In genomic region chr15:89374801-89375534, GRCm38 (mm10) we compare ENCODE assay signal across 13 mouse cellular contexts. TPM values are rescaled to one million over a fixed set of nuclear protein-coding genes. Genes with fewer than 3 reads are reported as not detected.
DNase-seq lines count a peak whose midpoint lies in the region; ATAC-seq and TF ChIP-seq lines count a peak whose summit lies in the region.
"Had no signal": no experiment of that assay in that cellular context is flagged by ENCODE, and none has a peak within 500 bp of the region (broad histone marks: within the 10 kb centered on the region; RNA-seq: fewer than 3 reads in every experiment).

No protein-coding gene starts in this region.

- 88% methylated on average over 17 of the region's 17 CpGs for WGBS in kidney, embryonic 16.5 days
- 81% methylated on average over 17 of the region's 17 CpGs for WGBS in intestine, postnatal 0 days

- H3K4me2 ChIP-seq in kidney, embryonic 16.5 days (replicated peaks; ENCODE audit: low read depth, low read length), result no peak overlapping the region
- peak overlapping the region; percentile 89 for H3K4me2 ChIP-seq in intestine, postnatal 0 days (replicated peaks; ENCODE audit: low read depth)

- H3K9ac ChIP-seq in kidney, embryonic 16.5 days (replicated peaks; ENCODE audit: low read length), result peak overlapping the region; percentile 88; the same call in 1 of the 2 replicates
- H3K9ac ChIP-seq in intestine, postnatal 0 days (ENCODE audit: low read depth, low read length), result no peak overlapping the region

- peaks cover 25% of the 10 kb centered on the region for H3K36me3 ChIP-seq in kidney, embryonic 16.5 days (ENCODE audit: insufficient read depth, low read length)
- peaks cover 33% of the 10 kb centered on the region for H3K36me3 ChIP-seq in E14TG2a.4 (ENCODE audit: insufficient read depth, low read length)
- H3K36me3 ChIP-seq in intestine, postnatal 0 days (ENCODE audit: control insufficient read depth, insufficient read depth), result peaks cover 23% of the 10 kb centered on the region

- no peak overlapping the region for H3K4me3 ChIP-seq in kidney, embryonic 16.5 days (ENCODE audit: low read length)
- peak overlapping the region; percentile 88 for H3K4me3 ChIP-seq in E14TG2a.4 (replicated peaks; ENCODE audit: low read length)
- H3K4me3 ChIP-seq in intestine, postnatal 0 days (ENCODE audit: low read depth, low read length), result no peak overlapping the region

- H3K27ac ChIP-seq in kidney, embryonic 16.5 days (ENCODE audit: low read length), result no peak overlapping the region
- H3K27ac ChIP-seq in intestine, postnatal 0 days (ENCODE audit: low read depth, low read length), result no peak overlapping the region

- no peaks in the 10 kb centered on the region for H3K9me3 ChIP-seq in kidney, embryonic 16.5 days (ENCODE audit: low read length)
- H3K9me3 ChIP-seq in E14TG2a.4 (ENCODE audit: low read length), result no peaks in the 10 kb centered on the region
- H3K9me3 ChIP-seq in intestine, postnatal 0 days (ENCODE audit: control insufficient read depth), result no peaks in the 10 kb centered on the region
- H3K9me3 ChIP-seq: embryonic facial prominence, embryonic 12.5 days; heart, embryonic 13.5 days had no signal

- H3K27me3 ChIP-seq in kidney, embryonic 16.5 days (ENCODE audit: insufficient read depth, low read length), result peaks cover 39% of the 10 kb centered on the region
- peaks cover 35% of the 10 kb centered on the region for H3K27me3 ChIP-seq in E14TG2a.4 (ENCODE audit: insufficient read depth, low read length)
- peaks cover 39% of the 10 kb centered on the region for H3K27me3 ChIP-seq in intestine, postnatal 0 days (replicated peaks; ENCODE audit: control insufficient read depth, insufficient read depth, low read length)

- no peak for TF ChIP-seq CTCF in E14TG2a.4 (conservative IDR thresholded peaks at IDR 0.05; ENCODE audit: low read length)
- no peak for TF ChIP-seq CTCF in intestine, postnatal 0 days (IDR thresholded peaks at IDR 0.05; ENCODE audit: low read depth)

- peaks cover 30% of the 10 kb centered on the region for H3K4me1 ChIP-seq in kidney, embryonic 16.5 days (ENCODE audit: insufficient read depth, low read length)
- peaks cover 82% of the 10 kb centered on the region for H3K4me1 ChIP-seq in E14TG2a.4 (replicated peaks; ENCODE audit: low read depth, low read length)
- peaks cover 9% of the 10 kb centered on the region for H3K4me1 ChIP-seq in intestine, postnatal 0 days (replicated peaks; ENCODE audit: control insufficient read depth, insufficient read depth, low read length)

- peak; percentile 53 for DNase-seq in cerebellum, adult 9-11 months
- DNase-seq in cerebellum, postnatal 4 days (ENCODE audit: low spot score in 2 of 2), result no peak
- no peak for DNase-seq in kidney, postnatal 14 days
- no peak for DNase-seq in right cerebral cortex, postnatal 36 days (ENCODE audit: low spot score in 2 of 2)
- no peak for DNase-seq in ovary, postnatal 10 days (ENCODE audit: low spot score)
- DNase-seq: cerebellum, adult 8-10 months; lung, embryonic 14.5 days; thymus, postnatal 36 days had no signal

- ATAC-seq in kidney, embryonic 16.5 days (ENCODE audit: low FRiP score, low TSS enrichment), result no peak
- ATAC-seq in intestine, postnatal 0 days, result 0 out of 2 replicates have a peak, but pooled peaks have one; percentile 1

RNA-seq across cellular contexts. Expression of gene Sco2, which starts 1.3 kb away (rescaled TPM):
- polyA plus RNA-seq in kidney, embryonic 16.5 days (2015; fragmentation: Nextera tagmentation; extraction: Ambion mirVana), result 9.7 and 11.8 TPM in 2 replicates
- 14.6 and 18.0 TPM in 2 replicates for polyA plus RNA-seq in intestine, postnatal 0 days (2015; fragmentation: Nextera tagmentation; extraction: Ambion mirVana)

RNA-seq across cellular contexts. Expression of gene Tymp, which starts 1.9 kb away (rescaled TPM):
- polyA plus RNA-seq in kidney, embryonic 16.5 days (2015; fragmentation: Nextera tagmentation; extraction: Ambion mirVana), result 0.94 and 1.9 TPM in 2 replicates
- 3.6 and 4.8 TPM in 2 replicates for polyA plus RNA-seq in intestine, postnatal 0 days (2015; fragmentation: Nextera tagmentation; extraction: Ambion mirVana)

RNA-seq across cellular contexts. Expression of gene Odf3b, which starts 4.1 kb away (rescaled TPM):
- 1.1 and 1.6 TPM in 2 replicates for polyA plus RNA-seq in kidney, embryonic 16.5 days (2015; fragmentation: Nextera tagmentation; extraction: Ambion mirVana)
- polyA plus RNA-seq in intestine, postnatal 0 days (2015; fragmentation: Nextera tagmentation; extraction: Ambion mirVana), result 2.1 and 3.2 TPM in 2 replicates

RNA-seq across cellular contexts. Expression of gene Klhdc7b, which starts 9.7 kb away (rescaled TPM):
- 0.04 TPM in 1 of 2 replicates, not detected in the other for polyA plus RNA-seq in kidney, embryonic 16.5 days (2015; fragmentation: Nextera tagmentation; extraction: Ambion mirVana)
- polyA plus RNA-seq in intestine, postnatal 0 days (2015; fragmentation: Nextera tagmentation; extraction: Ambion mirVana), result not detected in 2 replicates
- polyA plus RNA-seq: embryonic facial prominence, embryonic 12.5 days; heart, embryonic 13.5 days; lung, embryonic 14.5 days had no signal

RNA-seq across cellular contexts. Expression of gene Ncaph2, which starts 19.4 kb away (rescaled TPM):
- 165 and 175 TPM in 2 replicates for polyA plus RNA-seq in kidney, embryonic 16.5 days (2015; fragmentation: Nextera tagmentation; extraction: Ambion mirVana)
- 55.2 and 65.2 TPM in 2 replicates for polyA plus RNA-seq in intestine, postnatal 0 days (2015; fragmentation: Nextera tagmentation; extraction: Ambion mirVana)
